Mouse (Mus musculus) cerebellum, adult 8-10 months (tissue): ENCODE data around the gene Fam102a.
"Not testable (repeated sequence)": the region's sequence is repeated elsewhere in the genome, so short reads cannot be mapped to it uniquely, and the experiment has no call there.

Experiments
- DNase-seq: peaks from one replicate; pipeline ENCODE4 v3.0.0; 2022

Gene Fam102a

GRCm38 (mm10) chr2:32534733-32535471, at the start of gene Fam102a:
Gene Fam102a, plus strand, starts transcription at chr2:32535332.
- peak; percentile 99 for DNase-seq

- DNase-seq = no peak
Measured at GRCm38 (mm10) chr2:32485751-32486150, 49.4 kb upstream of the Fam102a start.

GRCm38 (mm10) chr2:32486155-32486554, 49.0 kb upstream of the Fam102a start:
- DNase-seq = no peak

GRCm38 (mm10) chr2:32487124-32487623, 48.0 kb upstream of the Fam102a start:
- DNase-seq = peak; percentile 92

GRCm38 (mm10) chr2:32488679-32489078, 46.5 kb upstream of the Fam102a start:
- peak; percentile 76 for DNase-seq

GRCm38 (mm10) chr2:32490730-32491129, 44.4 kb upstream of the Fam102a start:
- DNase-seq = not testable (repeated sequence)

- no peak for DNase-seq
Measured at GRCm38 (mm10) chr2:32492661-32493060, 42.5 kb upstream of the Fam102a start.

GRCm38 (mm10) chr2:32493301-32493701, 41.8 kb upstream of the Fam102a start:
- DNase-seq = no peak

GRCm38 (mm10) chr2:32494522-32494921, 40.6 kb upstream of the Fam102a start:
- DNase-seq = no peak

GRCm38 (mm10) chr2:32495185-32495726, 39.9 kb upstream of the Fam102a start:
- no peak for DNase-seq

GRCm38 (mm10) chr2:32496190-32496589, 38.9 kb upstream of the Fam102a start:
- no peak for DNase-seq

- DNase-seq = no peak
Measured at GRCm38 (mm10) chr2:32499365-32499764, 35.8 kb upstream of the Fam102a start.

GRCm38 (mm10) chr2:32500461-32500860, 34.7 kb upstream of the Fam102a start:
- DNase-seq = no peak

- no peak for DNase-seq
Measured at GRCm38 (mm10) chr2:32501754-32502324, 33.3 kb upstream of the Fam102a start.

- DNase-seq = no peak
Measured at GRCm38 (mm10) chr2:32502843-32503242, 32.3 kb upstream of the Fam102a start.

- no peak for DNase-seq
Measured at GRCm38 (mm10) chr2:32503588-32503987, 31.5 kb upstream of the Fam102a start.

GRCm38 (mm10) chr2:32505536-32505935, 29.6 kb upstream of the Fam102a start:
- DNase-seq = no peak

- DNase-seq = no peak
Measured at GRCm38 (mm10) chr2:32506673-32507668, 28.2 kb upstream of the Fam102a start.

- DNase-seq = no peak
Measured at GRCm38 (mm10) chr2:32507906-32508305, 27.2 kb upstream of the Fam102a start.

- DNase-seq = no peak
Measured at GRCm38 (mm10) chr2:32509287-32509686, 25.8 kb upstream of the Fam102a start.

- no peak for DNase-seq
Measured at GRCm38 (mm10) chr2:32509896-32510295, 25.2 kb upstream of the Fam102a start.

- no peak for DNase-seq
Measured at GRCm38 (mm10) chr2:32512592-32512991, 22.5 kb upstream of the Fam102a start.

GRCm38 (mm10) chr2:32514335-32514734, 20.8 kb upstream of the Fam102a start:
- DNase-seq = no peak
